Mouse (Mus musculus): Measurements from ENCODE around the gene Pnpla3.

Gene Pnpla3

DNA sequence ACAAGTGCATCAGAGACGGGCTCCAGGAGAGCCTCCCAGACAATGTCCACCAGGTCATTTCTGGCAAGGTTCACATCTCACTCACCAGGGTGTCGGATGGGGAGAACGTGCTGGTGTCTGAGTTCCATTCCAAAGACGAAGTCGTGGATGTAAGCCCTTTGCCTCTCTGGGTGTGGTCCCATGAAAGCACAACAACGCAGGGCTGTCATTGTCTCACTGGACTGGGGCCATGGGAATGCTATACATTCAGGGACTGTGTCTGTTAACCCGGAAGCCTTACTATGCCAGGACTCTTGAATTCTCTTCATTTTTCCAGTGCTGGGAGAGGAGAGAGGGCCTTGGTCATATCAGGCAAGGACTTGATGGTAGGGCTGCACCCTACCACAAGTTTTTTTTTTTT, 3.5 kb downstream of the Pnpla3 start:
- DNase-seq (ENCODE audit: low read depth, low spot score): no peak

DNA sequence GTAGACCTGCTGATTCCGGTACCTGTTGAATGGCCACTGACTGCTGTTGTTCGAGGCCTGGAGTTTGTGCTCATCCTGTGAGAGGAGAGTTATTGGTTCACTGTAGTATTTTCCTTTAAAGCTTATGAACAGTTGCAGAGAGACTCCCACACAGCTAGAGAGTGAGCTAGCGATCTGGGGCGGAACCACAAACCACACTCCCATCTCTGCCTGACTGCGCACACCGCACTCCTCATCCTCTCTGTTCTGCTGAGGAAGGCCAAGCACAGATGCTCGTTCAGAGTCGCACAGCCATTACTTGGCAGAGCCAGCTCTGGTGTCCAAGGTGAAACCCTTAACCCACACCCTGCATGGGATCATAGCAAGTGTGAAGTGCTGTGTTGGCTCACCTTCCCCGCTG, 11.1 kb downstream of the Pnpla3 start:
- no peak for DNase-seq (ENCODE audit: low read depth, low spot score)

DNA sequence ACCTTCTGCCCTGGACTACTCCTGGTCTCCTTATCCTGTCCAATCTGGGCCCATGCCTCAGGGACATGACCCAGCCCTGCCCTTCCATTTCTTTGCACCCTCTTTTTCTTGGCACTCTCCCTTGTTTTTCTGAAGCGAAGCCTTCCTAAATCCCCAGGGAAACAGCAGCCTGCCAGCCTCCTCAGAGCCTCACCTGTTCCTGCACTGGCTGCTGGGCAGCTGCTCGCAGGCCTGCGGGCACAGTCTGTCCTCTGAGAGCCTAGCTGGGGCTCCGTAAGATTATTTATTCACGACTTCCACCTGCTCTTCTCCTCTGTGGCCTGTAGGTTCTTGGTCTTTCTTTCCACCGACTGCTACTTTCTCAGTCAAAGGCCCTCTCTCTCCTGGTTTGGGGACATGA, 14.4 kb downstream of the Pnpla3 start:
- DNase-seq (ENCODE audit: low read depth, low spot score): no peak

GRCm38 (mm10) chr15:84183967-84184366, 16.3 kb downstream of the Pnpla3 start:
- DNase-seq (ENCODE audit: low read depth, low spot score): no peak

DNA sequence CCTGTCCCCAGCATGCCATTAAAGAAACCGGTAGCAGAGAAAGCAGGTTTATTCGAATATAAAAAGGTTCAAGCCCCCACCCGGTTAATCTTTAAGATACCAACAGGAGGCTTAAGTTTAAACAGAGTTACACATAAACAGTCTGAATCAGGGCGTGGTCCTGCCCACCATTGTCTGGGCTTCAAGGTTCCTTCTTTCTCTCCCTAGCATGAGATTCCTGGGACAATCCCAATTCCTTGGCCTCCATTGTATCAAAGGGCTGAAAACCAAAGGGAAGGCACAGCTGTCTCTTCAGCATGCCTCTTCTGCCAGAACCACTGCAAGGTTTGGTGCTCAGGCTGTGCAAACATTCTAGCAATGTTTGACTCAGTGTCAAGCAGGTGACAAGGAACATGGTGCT, 18.6 kb downstream of the Pnpla3 start:
- no peak for DNase-seq (ENCODE audit: low read depth, low spot score)

DNA sequence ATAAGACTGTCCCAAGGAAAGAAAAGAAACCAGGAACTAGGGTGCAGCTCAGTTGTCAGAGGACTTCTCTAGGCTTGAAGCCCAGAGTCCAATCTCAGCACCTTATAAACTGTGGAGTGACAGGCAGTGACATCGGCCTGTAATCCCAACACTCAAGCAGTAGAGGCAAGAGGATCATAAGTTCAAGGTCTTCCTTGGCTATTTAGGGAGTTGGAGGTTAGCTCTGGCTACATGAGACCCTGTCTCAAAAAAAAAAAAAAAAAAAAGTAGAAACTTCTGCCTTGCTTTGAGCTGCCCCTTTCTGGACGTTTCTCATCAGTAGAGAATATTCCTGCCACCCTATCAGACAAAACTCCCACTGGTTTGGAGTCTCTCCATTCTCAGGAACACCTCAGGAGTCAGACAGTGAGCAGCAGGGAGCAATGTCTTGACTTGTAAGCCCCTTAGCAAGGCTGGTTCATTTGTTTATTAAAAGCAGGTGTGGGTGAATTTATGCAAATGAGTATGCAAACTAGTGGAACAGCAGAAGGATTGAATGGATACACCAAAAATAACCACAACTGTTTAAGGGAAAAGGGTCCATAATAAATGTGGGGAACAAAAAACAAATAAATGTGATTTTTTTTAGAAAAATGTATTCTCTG, 21.4 kb downstream of the Pnpla3 start:
- DNase-seq (ENCODE audit: low read depth, low spot score): no peak

DNA sequence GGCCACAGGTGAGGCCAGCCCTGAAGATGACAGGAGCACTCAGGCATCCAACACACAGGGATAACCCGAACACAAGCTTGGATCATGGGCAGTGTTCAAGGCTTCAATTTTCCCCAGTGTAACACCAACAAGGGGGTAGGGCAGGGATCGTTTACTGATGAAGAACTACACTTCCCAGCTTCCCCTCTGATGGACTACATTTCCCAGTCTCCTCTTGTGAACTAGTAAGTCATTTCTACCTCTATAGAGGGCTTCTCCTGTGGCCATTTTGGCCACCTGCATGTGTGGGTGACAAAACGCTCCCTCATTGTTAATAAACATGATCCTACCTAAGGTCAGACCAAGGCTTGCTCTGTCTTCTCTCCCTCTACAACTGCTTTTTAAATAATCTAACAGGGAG, 22.2 kb downstream of the Pnpla3 start:
- DNase-seq (ENCODE audit: low read depth, low spot score): no peak

DNA sequence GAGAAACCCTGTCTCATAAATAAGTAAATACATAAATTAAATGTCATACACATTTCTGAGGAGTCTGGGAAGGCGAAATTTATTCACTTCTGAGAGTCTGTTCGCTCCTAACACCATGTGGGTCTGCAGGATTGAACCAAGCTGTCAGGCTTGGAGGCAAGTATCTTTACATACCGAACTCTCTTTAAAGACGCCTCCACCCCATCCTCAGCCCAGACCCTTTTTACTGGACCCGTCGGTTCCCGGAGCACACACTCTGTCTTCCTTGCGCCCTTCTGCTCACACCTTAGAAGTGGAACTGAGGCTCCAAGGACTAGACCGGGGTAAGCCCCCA, 24.1 kb downstream of the Pnpla3 start:
- no peak for DNase-seq (ENCODE audit: low read depth, low spot score)

DNA sequence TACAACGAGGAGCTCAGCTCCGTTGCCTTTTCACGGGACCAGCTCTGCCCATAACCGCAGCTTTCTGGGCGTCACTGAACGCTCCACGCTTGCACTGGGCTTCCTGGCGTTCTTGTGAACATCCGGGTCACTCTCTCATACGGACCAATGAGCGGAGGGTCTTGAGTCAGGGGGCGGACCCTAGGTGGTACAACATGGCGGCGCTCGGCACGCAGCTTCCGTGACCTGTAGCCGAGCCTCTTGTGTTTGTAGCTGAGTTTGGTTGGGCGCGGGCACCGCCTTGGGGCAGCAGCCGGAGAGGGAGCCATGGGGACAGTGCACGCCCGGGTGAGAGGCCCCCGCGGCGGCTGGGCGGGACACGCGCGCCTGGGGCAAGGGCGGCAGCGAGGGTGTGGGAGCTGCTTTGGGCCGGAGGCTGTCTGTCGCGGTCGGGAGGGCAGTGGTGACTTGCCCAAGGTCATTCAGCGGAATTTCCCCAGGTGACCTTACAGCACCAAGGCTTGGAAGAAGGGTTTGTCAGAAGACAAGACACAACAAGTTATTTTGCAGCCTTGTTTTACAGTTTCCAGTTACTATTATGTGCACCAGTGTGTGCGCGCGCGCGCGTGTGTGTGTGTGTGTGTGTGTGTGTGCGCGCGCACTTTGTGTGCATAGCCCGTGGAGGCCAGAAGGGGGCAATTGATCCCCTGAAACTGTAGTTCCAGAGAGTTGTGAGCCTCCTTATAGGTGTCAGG, 24.6 kb downstream of the Pnpla3 start, which contains the start of gene Samm50:
Gene Samm50, plus strand, starts transcription at position 184 of the 734 bp plus-strand sequence.
- DNase-seq (ENCODE audit: low read depth, low spot score): peak; percentile 95

GRCm38 (mm10) chr15:84196486-84197165, 29.0 kb downstream of the Pnpla3 start:
- no peak for DNase-seq (ENCODE audit: low read depth, low spot score)

DNA sequence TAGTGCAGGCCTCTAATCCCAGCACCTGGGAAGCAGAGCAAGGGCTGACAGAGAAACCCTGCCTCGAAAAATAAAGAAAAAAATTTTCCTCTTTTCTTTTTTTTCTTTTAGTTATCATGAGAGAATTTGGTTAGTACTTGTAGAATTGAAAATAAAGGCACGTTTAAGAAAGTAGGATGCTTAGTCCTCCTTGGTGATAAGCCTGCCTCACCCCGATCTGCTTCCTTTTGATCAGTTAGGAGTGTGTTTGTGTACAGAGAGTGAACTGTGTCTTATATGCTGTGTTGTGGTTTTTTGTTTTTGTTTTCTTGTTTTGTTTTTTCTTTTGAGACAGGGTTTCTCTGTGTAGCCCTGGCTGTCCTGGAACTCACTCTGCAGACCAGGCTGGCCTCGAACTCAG, 39.7 kb downstream of the Pnpla3 start:
- no peak for DNase-seq (ENCODE audit: low read depth, low spot score)

- DNase-seq (ENCODE audit: low read depth, low spot score): no peak
Measured at GRCm38 (mm10) chr15:84209517-84210412, 42.1 kb downstream of the Pnpla3 start.

GRCm38 (mm10) chr15:84210461-84210860, 42.8 kb downstream of the Pnpla3 start:
- DNase-seq (ENCODE audit: low read depth, low spot score): no peak

DNA sequence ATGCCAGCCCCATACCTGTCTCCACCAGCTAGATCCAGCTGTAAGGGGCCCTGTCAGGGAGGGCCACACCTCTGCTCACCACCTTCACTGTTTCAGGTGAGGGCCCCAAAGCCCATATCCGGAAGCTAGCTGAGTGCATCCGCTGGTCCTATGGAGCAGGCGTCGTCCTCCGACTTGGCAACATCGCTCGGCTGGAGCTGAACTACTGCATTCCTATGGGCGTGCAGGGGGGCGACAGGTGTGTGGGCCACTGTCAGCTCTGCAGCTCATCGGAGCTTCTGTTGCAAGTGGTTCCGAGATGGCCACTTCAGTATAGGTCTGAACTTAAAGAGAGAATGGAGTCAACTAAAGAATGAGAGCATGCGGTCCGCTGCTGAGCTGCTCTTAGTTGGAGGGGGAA, 43.3 kb downstream of the Pnpla3 start:
- no peak for DNase-seq (ENCODE audit: low read depth, low spot score)

GRCm38 (mm10) chr15:84211564-84211963, 43.9 kb downstream of the Pnpla3 start:
- DNase-seq (ENCODE audit: low read depth, low spot score): no peak

DNA sequence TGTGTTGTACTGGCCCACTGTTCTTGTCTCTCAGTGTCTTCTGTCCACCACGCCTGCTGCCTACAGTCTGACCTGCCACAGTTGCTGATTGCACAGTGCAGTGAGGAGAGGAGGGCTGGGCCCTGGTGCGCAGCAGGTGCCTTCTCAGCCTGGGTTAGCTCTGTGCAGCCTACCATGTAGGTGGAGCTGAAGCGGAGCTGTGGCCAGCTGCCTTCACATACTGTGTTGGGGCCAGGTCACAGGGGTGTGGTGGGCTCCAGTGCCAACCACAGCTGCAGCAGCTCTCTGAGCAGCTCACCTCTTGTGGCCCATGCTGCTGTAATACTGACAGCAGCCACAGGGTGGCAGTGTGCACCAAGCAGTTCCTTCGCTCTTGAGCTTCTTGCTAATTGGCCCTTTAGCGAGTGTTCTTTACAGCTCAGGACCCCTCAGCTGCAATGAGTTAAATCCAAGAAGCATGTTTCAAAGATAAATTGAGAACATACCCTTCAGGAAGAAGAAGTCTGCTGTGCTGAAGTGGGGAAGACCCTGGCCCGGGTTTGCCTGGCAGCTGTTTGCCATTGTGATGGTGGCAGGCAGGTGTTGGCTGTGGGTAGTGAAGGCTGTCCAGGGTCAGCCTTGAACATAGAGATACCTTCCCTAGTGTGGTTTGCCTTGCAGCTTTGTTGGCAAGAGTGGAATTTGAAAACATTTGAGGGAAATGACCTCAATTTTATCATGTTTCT, 44.6 kb downstream of the Pnpla3 start:
- peak; percentile 66 for DNase-seq (ENCODE audit: low read depth, low spot score)

DNA sequence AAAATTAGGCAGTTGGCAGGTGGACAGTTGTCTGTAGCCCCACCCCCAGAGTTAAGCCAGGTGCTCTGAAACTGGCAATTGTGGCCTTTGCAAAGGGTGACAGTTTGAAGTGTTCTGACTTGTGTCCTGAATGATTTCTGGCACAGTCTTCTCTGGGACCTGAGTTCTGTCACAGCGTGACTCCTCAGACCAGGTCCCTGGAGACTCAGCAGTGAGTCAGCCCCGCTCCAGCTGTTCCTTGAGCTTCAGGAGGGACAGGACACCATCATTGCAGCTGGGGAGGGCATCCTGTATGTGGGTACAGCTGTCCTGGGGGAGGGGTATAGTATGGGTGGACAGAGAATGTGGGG, 45.1 kb downstream of the Pnpla3 start:
- no peak for DNase-seq (ENCODE audit: low read depth, low spot score)

DNA sequence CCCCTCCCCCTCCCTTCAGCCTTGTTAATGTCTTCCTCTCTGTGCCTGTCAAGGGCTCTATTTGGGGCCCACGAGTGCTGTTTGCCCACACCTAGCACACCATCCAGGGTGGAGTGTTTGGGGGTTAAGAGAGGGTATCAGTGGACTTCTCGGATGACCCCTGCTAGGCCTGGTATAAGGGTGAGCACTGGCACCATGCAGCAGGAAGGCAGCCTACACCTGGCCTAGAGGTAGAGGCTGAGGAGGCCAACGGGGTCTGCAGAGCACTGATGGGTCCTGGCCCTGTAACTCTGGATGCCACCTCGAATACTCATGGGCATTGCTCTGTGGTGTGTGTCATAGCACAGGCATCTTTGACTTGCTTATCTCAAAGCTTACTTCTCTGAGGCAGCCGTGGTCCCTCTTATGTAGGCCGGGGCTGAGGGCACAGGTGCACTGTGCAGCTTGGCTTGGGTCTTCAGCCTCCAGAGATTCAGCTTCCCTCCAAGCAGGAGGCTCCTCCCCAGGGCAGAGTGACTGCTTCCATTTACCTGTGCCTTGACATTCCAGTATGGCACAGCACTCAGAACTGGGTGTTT, 45.6 kb downstream of the Pnpla3 start:
- no peak for DNase-seq (ENCODE audit: low read depth, low spot score)

GRCm38 (mm10) chr15:84214476-84214875, 46.8 kb downstream of the Pnpla3 start:
- no peak for DNase-seq (ENCODE audit: low read depth, low spot score)

GRCm38 (mm10) chr15:84215273-84215672, 47.6 kb downstream of the Pnpla3 start:
- DNase-seq (ENCODE audit: low read depth, low spot score): no peak

- DNase-seq (ENCODE audit: low read depth, low spot score): no peak
Measured at GRCm38 (mm10) chr15:84216026-84216425, 48.4 kb downstream of the Pnpla3 start.

Measured in CD4-positive helper T cell, adult 2 months (primary cell).